Mouse (Mus musculus) erythroid progenitor cell, adult 5-6 weeks (primary cell): ENCODE data around the gene Ppp1r15a. TPM values are rescaled to one million over a fixed set of nuclear protein-coding genes. Genes with fewer than 3 reads are reported as not detected.
"Not testable (repeated sequence)": the region's sequence is repeated elsewhere in the genome, so short reads cannot be mapped to it uniquely, and the experiment has no call there.

Experiments
- ATAC-seq: replicated peaks from 2 replicates; pipeline ENCODE4 v1.8.0; 2016; ENCODE audit warnings: moderate number of reproducible peaks, mild to moderate bottlenecking, moderate TSS enrichment, inconsistent platforms; ENCODE audit not compliant: poor library complexity, low FRiP score, severe bottlenecking
- total RNA-seq, 2 experiments: library from RNA; stranded (forward) in 1 of 2; stranded (reverse) in 1 of 2; fragments of 150-400 nt in 1 of 2; fragments of 186-747, 209-891 nt in 1 of 2; gene quantifications; 2 replicates each; pipeline versions ENCODE4 v1.2.3 to v1.2.4; 2015 to 2017; ENCODE audit warnings: low replicate concordance in 2 of 2

Ppp1r15a gene
- total RNA-seq, 2 experiments from 2014 or later, result 633 to 814 TPM

GRCm38 (mm10) chr7:45553990-45554389 is 27.9 kb upstream of the Ppp1r15a start:
- ATAC-seq, result no peak

DNA sequence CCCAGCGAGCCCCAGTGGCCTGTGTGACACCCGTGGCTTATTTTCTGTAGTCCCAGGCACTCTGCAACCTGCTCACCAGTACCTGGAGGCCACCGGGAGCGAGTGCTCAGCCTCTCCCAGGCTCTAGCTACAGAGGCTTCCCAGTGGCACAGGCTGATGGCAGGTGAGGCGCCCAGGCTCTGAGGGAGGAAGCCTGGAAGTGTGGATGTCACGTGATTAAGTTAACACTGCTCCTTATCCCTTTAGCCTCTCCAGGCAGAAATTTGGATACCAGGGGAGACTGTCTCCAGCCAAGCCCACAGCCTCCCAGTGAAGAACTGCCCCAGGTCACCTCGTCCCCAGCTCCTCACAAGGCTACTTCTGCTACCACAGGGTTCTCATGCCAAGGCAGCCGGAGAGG is 27.5 kb upstream of the Ppp1r15a start:
- ATAC-seq, result no peak

GRCm38 (mm10) chr7:45551512-45551883 is 25.4 kb upstream of the Ppp1r15a start:
- no peak for ATAC-seq

GRCm38 (mm10) chr7:45550821-45551511 is 24.9 kb upstream of the Ppp1r15a start:
- ATAC-seq, result no peak

DNA sequence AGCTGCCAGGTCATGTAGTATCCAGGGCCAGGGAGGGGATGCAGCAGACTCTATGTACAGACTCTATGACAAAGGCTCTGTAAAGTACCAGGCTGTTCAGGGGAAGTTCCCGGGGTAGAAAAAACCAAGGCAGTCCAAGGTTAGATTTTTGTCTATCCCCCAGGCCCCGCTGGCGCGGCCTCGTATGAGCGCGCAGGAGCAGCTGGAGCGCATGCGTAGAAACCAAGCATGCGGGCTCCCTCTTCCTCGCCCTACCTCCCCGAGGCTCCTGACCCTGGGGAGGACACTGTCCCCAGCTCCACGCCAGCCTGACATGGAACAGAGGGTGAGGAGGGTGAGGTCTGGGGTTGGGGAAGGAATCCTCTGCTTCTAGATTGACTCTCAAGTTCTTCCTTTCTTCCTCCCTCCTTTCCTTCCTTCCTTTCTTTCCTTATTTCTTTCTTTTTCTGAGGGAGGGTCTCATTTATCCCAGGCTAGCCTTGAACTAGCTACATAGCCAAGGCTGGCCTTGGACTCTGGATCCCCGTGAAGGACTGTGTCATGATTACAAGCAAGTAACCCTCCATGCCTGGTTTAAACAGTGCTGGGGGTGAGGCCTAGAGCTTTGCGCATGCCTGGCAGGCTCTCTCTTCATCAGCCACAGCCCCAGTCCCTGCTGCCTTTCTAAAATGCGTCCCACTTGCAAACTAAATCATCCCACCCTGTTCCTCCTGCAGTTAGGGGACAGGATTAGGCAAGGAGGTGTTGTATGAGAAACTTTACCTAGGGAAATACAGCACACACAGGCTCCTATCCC is 23.8 kb upstream of the Ppp1r15a start:
- ATAC-seq, result no peak

DNA sequence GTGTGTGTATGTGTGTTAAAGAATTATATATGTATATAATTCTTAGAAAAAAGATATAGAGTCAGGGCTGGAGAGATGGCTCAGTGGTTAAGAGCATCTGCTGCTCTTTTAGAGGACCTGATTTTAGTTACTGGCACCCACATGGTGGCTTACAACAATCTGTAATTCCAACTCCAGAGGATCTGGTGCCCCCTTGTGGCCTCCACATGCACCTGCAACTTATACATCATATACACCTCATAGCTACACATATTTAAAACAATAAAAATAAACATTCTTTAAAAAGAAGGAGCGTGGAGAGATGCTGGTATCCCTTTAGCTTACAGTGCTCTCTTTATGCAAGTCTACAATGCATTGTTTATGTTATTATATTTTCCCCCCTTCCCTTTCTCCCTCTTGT is 18.5 kb upstream of the Ppp1r15a start:
- no peak for ATAC-seq

DNA sequence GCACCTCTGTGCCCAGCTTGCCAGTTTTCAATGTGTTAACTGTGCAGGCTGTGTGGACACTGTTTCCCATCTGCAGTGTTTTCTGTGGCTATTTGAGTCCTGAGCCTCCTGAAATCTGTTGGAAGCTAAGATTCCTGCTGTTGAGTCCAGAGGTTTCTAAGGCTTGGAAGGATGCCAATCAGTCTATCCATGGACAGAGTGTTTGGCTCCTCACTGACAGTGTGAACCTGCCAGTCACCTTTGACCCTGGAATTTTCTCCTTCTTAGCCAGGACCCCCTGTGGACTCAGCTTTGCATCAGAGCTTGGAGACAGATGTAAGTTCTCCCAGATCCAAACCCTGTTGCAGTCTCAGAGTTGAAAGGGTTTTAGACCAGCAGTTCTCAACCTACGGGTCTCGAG is 14.1 kb upstream of the Ppp1r15a start:
- no peak for ATAC-seq

- ATAC-seq, result no peak
Measured at GRCm38 (mm10) chr7:45539095-45539494, 13.0 kb upstream of the Ppp1r15a start.

- no peak for ATAC-seq
Measured at GRCm38 (mm10) chr7:45538163-45539041, 12.3 kb upstream of the Ppp1r15a start.

DNA sequence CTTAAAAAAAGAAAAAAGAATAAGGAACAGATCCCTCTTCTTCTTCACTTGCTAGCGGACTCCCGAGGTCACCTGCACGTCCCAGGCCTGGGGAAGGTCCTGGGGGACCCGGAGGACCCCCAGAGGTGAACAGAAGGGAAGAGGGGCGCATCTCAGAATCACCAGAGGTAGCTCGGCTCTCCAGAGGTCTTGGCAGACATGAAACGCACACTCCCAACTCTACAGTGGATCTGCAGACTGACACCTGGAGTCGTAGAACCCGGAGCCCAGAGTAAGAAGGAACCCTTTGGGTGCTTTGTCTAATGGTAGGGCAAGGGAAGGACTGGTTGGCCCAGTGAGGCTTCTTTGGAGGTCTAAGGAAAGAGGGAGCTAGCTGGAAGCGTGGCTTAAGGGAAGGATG is 11.5 kb upstream of the Ppp1r15a start:
- ATAC-seq, result no peak

- ATAC-seq, result no peak
Measured at GRCm38 (mm10) chr7:45535676-45536075, 9.6 kb upstream of the Ppp1r15a start.

GRCm38 (mm10) chr7:45530643-45531042 is 4.6 kb upstream of the Ppp1r15a start:
- ATAC-seq, result no peak

DNA sequence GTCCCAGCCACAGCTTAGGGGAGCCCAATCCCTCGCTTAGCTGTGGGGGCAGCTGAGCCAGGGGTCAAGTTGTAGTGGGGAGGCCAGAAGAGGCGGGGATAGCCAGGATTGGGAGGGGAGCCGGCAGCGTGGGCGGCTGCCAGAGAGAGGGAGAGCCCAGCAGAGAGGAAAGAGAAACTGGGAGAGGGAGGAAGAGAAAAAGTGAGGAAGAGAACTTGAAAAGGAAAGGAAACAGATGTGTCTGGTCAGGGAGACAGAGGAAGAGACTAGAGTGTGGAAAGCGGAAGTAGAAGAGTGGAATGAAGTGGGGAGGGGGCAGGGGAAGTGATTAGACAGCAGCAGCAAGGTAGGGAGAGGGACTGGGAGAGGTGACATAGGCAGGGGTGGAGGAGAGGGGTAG is 3.4 kb upstream of the Ppp1r15a start:
- ATAC-seq, result no peak

- ATAC-seq, result not testable (repeated sequence)
Measured at GRCm38 (mm10) chr7:45527169-45527568, 1.1 kb upstream of the Ppp1r15a start.

- ATAC-seq, result no peak
Measured at GRCm38 (mm10) chr7:45526474-45527120, 529 bp upstream of the Ppp1r15a start.

GRCm38 (mm10) chr7:45524841-45525621 is 1.0 kb downstream of the Ppp1r15a start:
- ATAC-seq, result peak; percentile 75

GRCm38 (mm10) chr7:45523678-45524170 is 2.3 kb downstream of the Ppp1r15a start:
- no peak for ATAC-seq

DNA sequence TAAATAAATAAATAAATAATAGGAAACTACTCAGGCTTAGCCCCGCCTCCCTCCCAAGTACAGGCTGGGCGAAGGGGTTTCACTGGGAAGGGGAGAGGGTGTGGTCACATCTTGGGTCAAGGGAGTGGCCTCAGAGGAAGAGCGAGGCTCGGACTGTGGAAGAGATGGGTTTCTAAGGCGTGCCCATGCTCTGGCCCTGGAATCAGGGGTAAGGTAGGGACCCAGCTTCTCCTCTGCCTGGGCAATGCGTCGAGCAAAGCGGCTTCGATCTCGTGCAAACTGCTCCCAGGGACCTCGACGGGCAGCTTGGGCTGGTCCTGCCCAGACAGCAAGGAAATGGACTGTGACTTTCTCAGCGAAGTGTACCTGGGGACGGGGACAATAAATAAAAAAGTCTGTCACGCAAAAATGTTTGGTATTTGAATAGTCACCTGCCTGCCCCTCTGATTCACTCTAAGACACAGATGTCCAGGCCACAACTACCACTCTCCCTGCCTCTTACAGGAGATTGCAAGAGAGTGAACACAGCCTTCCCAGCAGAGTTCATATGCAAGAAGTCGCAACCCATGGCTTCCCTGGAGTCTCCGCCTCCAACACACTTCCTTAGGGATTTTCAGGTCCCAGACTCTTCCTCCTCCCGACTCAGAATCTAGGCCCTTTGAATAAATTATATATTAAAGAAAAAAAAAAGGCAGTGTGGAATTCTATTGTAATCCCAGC is 3.0 kb downstream of the Ppp1r15a start:
- ATAC-seq, result peak; percentile 25
